Mouse (Mus musculus): ENCODE measurements around the gene Apex2. TPM values are rescaled to one million over a fixed set of nuclear protein-coding genes. Genes with fewer than 3 reads are reported as not detected.
"Not testable (repeated sequence)": the region's sequence is repeated elsewhere in the genome, so short reads cannot be mapped to it uniquely, and the experiment has no call there.

Gene Apex2
- polyA plus RNA-seq, 1 experiment from 2014 or later: 14.4 TPM

DNA sequence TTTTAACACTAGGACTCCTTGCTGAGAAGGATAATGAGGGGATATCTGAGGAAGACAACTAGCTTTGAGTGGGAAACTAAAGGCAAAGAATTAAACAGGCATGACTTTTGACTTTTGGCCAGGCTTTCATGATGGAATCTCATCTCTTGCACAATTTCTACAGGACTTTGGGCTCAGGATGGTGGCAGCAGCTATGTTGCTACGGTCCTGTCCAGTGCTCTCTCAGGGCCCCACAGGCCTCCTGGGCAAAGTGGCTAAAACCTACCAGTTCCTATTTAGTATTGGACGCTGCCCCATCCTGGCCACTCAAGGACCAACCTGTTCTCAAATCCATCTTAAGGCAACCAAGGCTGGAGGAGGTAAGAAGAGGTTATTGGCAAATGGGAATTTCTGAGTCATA, 37.7 kb downstream of the Apex2 start:
- Histone ChIP-seq H3K4me1 (peaks cover 46% of the 10 kb centered on the region), H3K9me3 (replicated peaks) (no peaks in the 10 kb centered on the region), H3K27me3 (replicated peaks) (no peaks in the 10 kb centered on the region; the same call in 1 of the 2 replicates), H3K4me3 (peak overlapping the region; percentile 52), H3K4me2 (peak overlapping the region; percentile 67), H3K27ac (peak overlapping the region; percentile 95), H3K9ac (peak overlapping the region; percentile 70), H3K36me3 (peaks cover 60% of the 10 kb centered on the region)
- 79% methylated on average over 2 of the region's 2 CpGs for WGBS (ENCODE audit: insufficient replicate concordance)
- no peak for ATAC-seq

GRCm38 (mm10) chrX:150549639-150550038, 40.0 kb downstream of the Apex2 start:
- Histone ChIP-seq H3K4me2 (peak overlapping the region; percentile 67), H3K4me3 (peak overlapping the region; percentile 68), H3K9me3 (replicated peaks) (no peaks in the 10 kb centered on the region), H3K27ac (peak overlapping the region; percentile 95), H3K36me3 (peaks cover 43% of the 10 kb centered on the region), H3K4me1 (peaks cover 51% of the 10 kb centered on the region), H3K27me3 (replicated peaks) (no peaks in the 10 kb centered on the region; the same call in 1 of the 2 replicates), H3K9ac (peak overlapping the region; percentile 88)
- WGBS (ENCODE audit: insufficient replicate concordance): 26% methylated on average over 3 of the region's 3 CpGs
- peak; percentile 96 for ATAC-seq

GRCm38 (mm10) chrX:150547239-150547638, 42.4 kb downstream of the Apex2 start, which contains the start of gene Alas2:
Gene Alas2, plus strand, starts transcription at chrX:150547375.
- H3K27me3 ChIP-seq (replicated peaks): no peaks in the 10 kb centered on the region; the same call in 1 of the 2 replicates
- H3K4me2 ChIP-seq: peak within 1 kb of the TSS; percentile 62
- peak within 1 kb of the TSS; percentile 95 for H3K27ac ChIP-seq
- H3K9me3 ChIP-seq (replicated peaks): no peaks in the 10 kb centered on the region
- peak within 1 kb of the TSS; percentile 68 for H3K4me3 ChIP-seq
- WGBS (ENCODE audit: insufficient replicate concordance): 6% methylated on average over 5 of the region's 5 CpGs
- peaks cover 30% of the 10 kb centered on the region for H3K4me1 ChIP-seq
- peak; percentile 71 for ATAC-seq
- peaks cover 21% of the 10 kb centered on the region for H3K36me3 ChIP-seq
- peak within 1 kb of the TSS; percentile 88 for H3K9ac ChIP-seq

- H3K9ac ChIP-seq: no peak overlapping the region
- no peaks in the 10 kb centered on the region for H3K9me3 ChIP-seq (replicated peaks)
- H3K4me1 ChIP-seq: peaks cover 6% of the 10 kb centered on the region; the same call in 1 of the 2 replicates
- no peaks in the 10 kb centered on the region for H3K36me3 ChIP-seq
- no peak overlapping the region for H3K27ac ChIP-seq
- ATAC-seq: no peak
- H3K4me3 ChIP-seq: no peak overlapping the region
- H3K27me3 ChIP-seq (replicated peaks): no peaks in the 10 kb centered on the region
- no peak overlapping the region for H3K4me2 ChIP-seq
Measured at GRCm38 (mm10) chrX:150541684-150542083, 48.0 kb downstream of the Apex2 start.

- Histone ChIP-seq H3K36me3 (no peaks in the 10 kb centered on the region), H3K4me1 (no peaks in the 10 kb centered on the region), H3K27ac (no peak overlapping the region), H3K9ac (no peak overlapping the region), H3K4me2 (no peak overlapping the region), H3K27me3 (replicated peaks) (no peaks in the 10 kb centered on the region), H3K9me3 (replicated peaks) (no peaks in the 10 kb centered on the region), H3K4me3 (no peak overlapping the region)
- no peak for ATAC-seq
- WGBS (ENCODE audit: insufficient replicate concordance): 22% methylated on average over 2 of the region's 2 CpGs
Measured at GRCm38 (mm10) chrX:150540111-150540510, 49.6 kb downstream of the Apex2 start.

DNA sequence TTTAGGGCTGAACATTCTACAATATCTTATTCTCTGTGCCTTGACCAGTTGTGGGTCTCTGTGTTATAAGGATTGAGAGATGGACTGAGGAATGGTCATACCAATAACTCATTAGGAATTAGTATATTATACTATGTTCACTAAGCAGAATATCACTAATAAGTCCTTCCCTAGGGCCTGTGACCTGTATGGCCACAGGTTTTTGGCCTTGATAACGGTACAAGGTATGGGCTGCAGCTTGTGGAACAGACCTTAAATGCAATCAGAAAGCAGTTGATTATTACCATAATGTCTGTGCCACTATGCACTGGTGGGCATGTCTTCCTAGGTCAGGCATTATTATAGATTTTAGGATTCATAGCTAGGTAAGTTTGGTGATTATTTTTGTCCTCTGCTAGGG, 73.2 kb downstream of the Apex2 start:
- Histone ChIP-seq H3K27me3 (replicated peaks) (no peaks in the 10 kb centered on the region), H3K27ac (peak overlapping the region; percentile 92), H3K4me1 (peaks cover 32% of the 10 kb centered on the region), H3K9ac (peak overlapping the region; percentile 39; the same call in 1 of the 2 replicates), H3K4me3 (no peak overlapping the region), H3K36me3 (no peaks in the 10 kb centered on the region), H3K4me2 (peak overlapping the region; percentile 45), H3K9me3 (replicated peaks) (no peaks in the 10 kb centered on the region)
- 57% methylated on average over 1 of the region's 1 CpGs for WGBS (ENCODE audit: insufficient replicate concordance)
- ATAC-seq: peak; percentile 87

DNA sequence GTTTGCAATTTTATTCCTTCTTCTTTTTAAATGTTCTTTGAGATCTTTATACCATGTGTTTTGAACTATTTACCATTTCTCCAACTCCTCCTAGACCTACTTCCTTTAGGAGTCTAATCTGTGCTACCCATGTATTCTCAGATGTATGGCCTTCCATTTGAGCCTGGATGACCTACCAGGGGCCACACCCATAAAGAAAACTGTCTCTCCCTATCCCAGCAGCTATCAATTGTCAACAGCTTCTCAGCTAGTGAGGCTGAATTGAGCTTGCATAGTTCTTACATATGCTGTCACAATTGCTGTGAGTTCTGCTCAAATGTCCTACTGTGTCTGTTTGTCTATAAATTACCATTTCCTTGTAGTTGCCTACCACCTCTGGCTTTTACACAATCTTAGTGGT, 73.7 kb downstream of the Apex2 start:
- peak overlapping the region; percentile 92 for H3K27ac ChIP-seq
- peaks cover 37% of the 10 kb centered on the region for H3K4me1 ChIP-seq
- peak; percentile 94 for ATAC-seq
- no peaks in the 10 kb centered on the region for H3K27me3 ChIP-seq (replicated peaks)
- H3K9ac ChIP-seq: peak overlapping the region; percentile 39; the same call in 1 of the 2 replicates
- H3K4me3 ChIP-seq: no peak overlapping the region
- no peaks in the 10 kb centered on the region for H3K36me3 ChIP-seq
- no peaks in the 10 kb centered on the region for H3K9me3 ChIP-seq (replicated peaks)
- peak overlapping the region; percentile 45 for H3K4me2 ChIP-seq

DNA sequence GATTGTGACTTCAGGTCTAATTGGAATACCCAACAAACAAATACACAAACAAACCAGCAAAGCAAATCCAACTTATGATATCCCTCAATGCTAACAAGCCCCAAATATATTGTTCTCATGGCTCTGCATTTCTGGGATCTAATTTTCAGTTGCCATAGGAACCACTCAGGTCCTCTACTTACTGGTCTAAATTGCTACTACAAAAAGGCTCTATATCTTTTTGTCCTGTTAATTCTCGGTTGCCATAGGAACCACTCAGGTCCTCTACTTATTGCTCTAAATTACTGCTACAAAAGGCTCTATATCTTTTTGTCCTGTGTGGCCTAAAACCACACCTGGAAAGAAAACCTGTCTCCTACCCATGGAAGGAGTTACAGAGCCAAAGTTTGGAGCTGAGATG, 75.5 kb downstream of the Apex2 start:
- Histone ChIP-seq H3K4me2 (no peak overlapping the region), H3K27ac (no peak overlapping the region), H3K9me3 (replicated peaks) (no peaks in the 10 kb centered on the region), H3K36me3 (no peaks in the 10 kb centered on the region), H3K4me3 (no peak overlapping the region), H3K27me3 (replicated peaks) (no peaks in the 10 kb centered on the region), H3K9ac (no peak overlapping the region), H3K4me1 (peaks cover 43% of the 10 kb centered on the region)
- WGBS (ENCODE audit: insufficient replicate concordance): 74% methylated on average over 1 of the region's 1 CpGs
- ATAC-seq: no peak

GRCm38 (mm10) chrX:150511274-150511673, 78.4 kb downstream of the Apex2 start:
- no peak for ATAC-seq
- Histone ChIP-seq H3K9ac (no peak overlapping the region), H3K27me3 (replicated peaks) (no peaks in the 10 kb centered on the region), H3K4me2 (no peak overlapping the region), H3K4me3 (no peak overlapping the region), H3K36me3 (no peaks in the 10 kb centered on the region), H3K27ac (peak overlapping the region; percentile 48), H3K9me3 (replicated peaks) (no peaks in the 10 kb centered on the region), H3K4me1 (peaks cover 32% of the 10 kb centered on the region)
- 66% methylated on average over 6 of the region's 6 CpGs for WGBS (ENCODE audit: insufficient replicate concordance)

- ATAC-seq: peak; percentile 62; the same call in 1 of the 2 replicates
- Histone ChIP-seq H3K4me3 (no peak overlapping the region), H3K4me1 (peaks cover 28% of the 10 kb centered on the region), H3K27me3 (replicated peaks) (no peaks in the 10 kb centered on the region), H3K9me3 (replicated peaks) (no peaks in the 10 kb centered on the region), H3K36me3 (no peaks in the 10 kb centered on the region), H3K27ac (no peak overlapping the region), H3K9ac (no peak overlapping the region), H3K4me2 (no peak overlapping the region)
- 34% methylated on average over 4 of the region's 4 CpGs for WGBS (ENCODE audit: insufficient replicate concordance)
Measured at GRCm38 (mm10) chrX:150510631-150511030, 79.0 kb downstream of the Apex2 start.

- Histone ChIP-seq H3K4me2 (no peak overlapping the region), H3K27me3 (replicated peaks) (no peaks in the 10 kb centered on the region), H3K9ac (no peak overlapping the region), H3K4me1 (peaks cover 22% of the 10 kb centered on the region), H3K9me3 (replicated peaks) (no peaks in the 10 kb centered on the region), H3K36me3 (no peaks in the 10 kb centered on the region), H3K4me3 (no peak overlapping the region), H3K27ac (no peak overlapping the region)
- 72% methylated on average over 6 of the region's 6 CpGs for WGBS (ENCODE audit: insufficient replicate concordance)
- no peak for ATAC-seq
Measured at GRCm38 (mm10) chrX:150508696-150509095, 81.0 kb downstream of the Apex2 start.

DNA sequence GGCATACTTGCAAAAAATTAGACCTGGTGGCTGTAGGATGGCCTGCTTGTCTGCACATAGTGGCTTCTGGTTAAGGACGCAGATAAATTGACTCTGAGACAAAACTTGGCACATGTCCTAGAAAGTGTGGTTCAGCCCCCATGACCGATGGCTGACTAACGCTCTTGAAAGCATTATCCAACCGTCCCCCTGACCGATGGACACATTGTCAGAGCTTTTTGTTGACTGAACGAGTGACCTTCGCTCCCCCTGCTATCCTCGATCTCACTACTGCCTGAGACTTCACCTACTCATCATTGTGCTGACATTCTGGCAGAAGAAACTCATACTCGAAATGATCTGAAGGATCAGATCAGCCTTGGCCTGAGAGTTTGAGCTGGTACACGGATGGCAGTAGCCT, 101.9 kb downstream of the Apex2 start:
- not testable (repeated sequence) for H3K27me3 ChIP-seq (replicated peaks); ATAC-seq; H3K4me1 ChIP-seq; H3K9ac ChIP-seq; H3K36me3 ChIP-seq; H3K27ac ChIP-seq; H3K4me2 ChIP-seq; H3K4me3 ChIP-seq; H3K9me3 ChIP-seq (replicated peaks)
- WGBS (ENCODE audit: insufficient replicate concordance): 57% methylated on average over 3 of the region's 10 CpGs
